Mouse (Mus musculus): ENCODE data around the gene Homer2. TPM values are rescaled to one million over a fixed set of nuclear protein-coding genes. Genes with fewer than 3 reads are reported as not detected.

Homer2 gene
- total RNA-seq, 2 experiments from 2014 or later, result 60.7 to 63.1 TPM

GRCm38 (mm10) chr7:81585326-81585725, 122.0 kb downstream of the Homer2 start:
- DNase-seq, result no peak

- DNase-seq, result no peak
Observed at GRCm38 (mm10) chr7:81583512-81583911, 123.8 kb downstream of the Homer2 start.

GRCm38 (mm10) chr7:81579312-81579711, 128.0 kb downstream of the Homer2 start:
- no peak for DNase-seq

GRCm38 (mm10) chr7:81578413-81578812, 128.9 kb downstream of the Homer2 start:
- no peak for DNase-seq

GRCm38 (mm10) chr7:81577872-81578271, 129.5 kb downstream of the Homer2 start:
- no peak for DNase-seq

GRCm38 (mm10) chr7:81575606-81576005, 131.7 kb downstream of the Homer2 start:
- no peak for DNase-seq

GRCm38 (mm10) chr7:81573821-81574220, 133.5 kb downstream of the Homer2 start:
- DNase-seq, result no peak

- DNase-seq, result peak; percentile 53
Observed at GRCm38 (mm10) chr7:81573397-81573796, 133.9 kb downstream of the Homer2 start.

GRCm38 (mm10) chr7:81572610-81573268, 134.6 kb downstream of the Homer2 start:
- no peak for DNase-seq

GRCm38 (mm10) chr7:81571941-81572441, 135.3 kb downstream of the Homer2 start:
- DNase-seq, result no peak

- peak; percentile 92 for DNase-seq
Observed at GRCm38 (mm10) chr7:81571108-81571940, 136.0 kb downstream of the Homer2 start, which contains the start of gene Whamm. Gene Whamm (plus strand): TSS chr7:81571266.

- DNase-seq, result no peak
Observed at GRCm38 (mm10) chr7:81570752-81571107, 136.6 kb downstream of the Homer2 start.

- DNase-seq, result no peak
Observed at GRCm38 (mm10) chr7:81570271-81570670, 137.1 kb downstream of the Homer2 start.

GRCm38 (mm10) chr7:81569851-81570250, 137.5 kb downstream of the Homer2 start:
- no peak for DNase-seq

GRCm38 (mm10) chr7:81567396-81567795, 139.9 kb downstream of the Homer2 start:
- no peak for DNase-seq

GRCm38 (mm10) chr7:81566892-81567291, 140.4 kb downstream of the Homer2 start, which contains the start of gene Fsd2:
Gene Fsd2 (minus strand): TSS chr7:81566944.
- peak; percentile 74 for DNase-seq

- DNase-seq, result no peak
Observed at GRCm38 (mm10) chr7:81566332-81566731, 141.0 kb downstream of the Homer2 start.

- DNase-seq, result no peak
Observed at GRCm38 (mm10) chr7:81565381-81566055, 141.8 kb downstream of the Homer2 start.

GRCm38 (mm10) chr7:81564766-81565165, 142.6 kb downstream of the Homer2 start:
- no peak for DNase-seq

- no peak for DNase-seq
Observed at GRCm38 (mm10) chr7:81563506-81564015, 143.8 kb downstream of the Homer2 start.

GRCm38 (mm10) chr7:81561211-81561610, 146.1 kb downstream of the Homer2 start:
- no peak for DNase-seq
